Mouse (Mus musculus): ENCODE measurements around the gene Gm16867.
"Not testable (repeated sequence)": the region's sequence is repeated elsewhere in the genome, so short reads cannot be mapped to it uniquely, and the experiment has no call there.

The Gm16867 gene

DNA sequence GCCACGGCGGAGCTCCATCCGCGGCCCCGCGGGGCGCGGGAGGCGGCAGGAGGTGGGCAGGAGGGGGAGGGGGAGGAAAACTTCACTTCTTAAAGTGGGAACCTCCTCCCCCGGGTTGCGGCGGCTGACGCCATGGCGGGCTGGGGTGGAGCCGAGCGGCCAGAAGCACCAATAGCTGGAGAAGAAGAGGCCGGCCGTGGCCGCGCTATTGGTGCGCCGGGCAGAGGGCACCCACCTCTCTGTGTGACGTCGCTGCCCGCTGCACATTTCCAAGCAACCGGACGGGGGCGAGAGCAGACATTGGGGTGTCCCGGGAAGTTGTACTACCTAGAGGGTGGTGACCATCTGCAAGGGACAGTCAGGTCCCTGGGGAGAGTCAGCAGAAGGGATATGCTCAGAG lies at the start of gene Gm16867:
Gene Gm16867, minus strand, starts transcription at position 189 of the 400 bp plus-strand sequence.
- not testable (repeated sequence) for DNase-seq (ENCODE audit: extremely low spot score)

DNA sequence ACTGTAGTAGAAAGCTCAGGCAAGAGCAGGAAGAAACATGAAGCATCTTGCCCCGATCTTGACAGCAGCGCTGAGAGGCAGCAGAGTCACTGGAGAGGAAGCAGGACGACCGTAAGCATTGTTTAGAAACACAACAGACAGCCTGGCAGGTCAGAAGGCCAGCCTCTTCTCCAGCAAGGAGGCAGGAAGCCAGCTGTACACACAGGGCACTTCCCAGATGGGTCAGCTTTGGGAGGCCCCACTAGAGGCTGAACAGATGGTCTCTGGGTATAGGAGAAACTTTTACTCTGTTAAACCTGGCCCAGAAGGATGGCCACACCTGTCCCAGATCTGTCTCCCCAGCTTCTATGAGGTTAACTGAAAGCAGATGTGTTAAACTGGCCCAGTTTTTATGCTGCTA lies 44.1 kb upstream of the Gm16867 start:
- not testable (repeated sequence) for DNase-seq (ENCODE audit: extremely low spot score)

DNA sequence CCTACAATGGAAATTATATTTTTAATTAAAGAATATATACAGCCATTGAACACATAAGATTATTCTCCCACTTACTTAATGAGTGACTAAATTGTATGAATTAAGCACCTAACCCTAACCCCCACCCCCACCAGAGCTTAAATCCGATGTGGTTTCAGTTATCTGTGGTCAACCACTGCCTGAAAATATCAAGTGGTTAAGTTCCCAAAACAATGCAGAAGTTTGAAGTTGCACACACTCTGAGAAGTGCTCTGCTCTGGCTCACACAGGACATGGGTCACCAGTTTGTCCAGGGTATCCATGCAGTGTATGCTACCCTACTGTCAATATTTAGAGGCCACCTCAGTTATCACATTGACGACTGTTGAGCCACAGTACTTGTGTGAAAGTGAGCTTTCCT lies 41.9 kb upstream of the Gm16867 start:
- not testable (repeated sequence) for DNase-seq (ENCODE audit: extremely low spot score)

DNA sequence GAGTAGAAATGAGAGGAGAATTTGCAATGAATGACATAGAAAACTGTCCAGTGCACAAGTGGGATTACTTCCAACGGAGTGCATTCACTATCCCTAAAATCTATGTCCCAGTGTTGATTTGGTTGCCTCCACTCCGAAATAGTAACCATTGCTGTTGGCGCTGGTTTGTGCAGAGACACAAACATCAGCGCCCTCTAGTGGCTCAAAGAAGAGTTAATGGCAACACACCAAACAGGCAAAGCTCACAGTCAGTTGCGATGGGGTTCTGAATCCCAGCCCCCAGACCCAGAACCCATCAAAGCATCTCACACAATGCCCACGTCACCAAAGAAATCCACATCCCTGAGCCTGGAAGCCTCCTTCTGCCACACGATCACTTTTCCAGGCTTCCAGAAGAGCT lies 40.9 kb upstream of the Gm16867 start:
- DNase-seq (ENCODE audit: extremely low spot score): not testable (repeated sequence)

DNA sequence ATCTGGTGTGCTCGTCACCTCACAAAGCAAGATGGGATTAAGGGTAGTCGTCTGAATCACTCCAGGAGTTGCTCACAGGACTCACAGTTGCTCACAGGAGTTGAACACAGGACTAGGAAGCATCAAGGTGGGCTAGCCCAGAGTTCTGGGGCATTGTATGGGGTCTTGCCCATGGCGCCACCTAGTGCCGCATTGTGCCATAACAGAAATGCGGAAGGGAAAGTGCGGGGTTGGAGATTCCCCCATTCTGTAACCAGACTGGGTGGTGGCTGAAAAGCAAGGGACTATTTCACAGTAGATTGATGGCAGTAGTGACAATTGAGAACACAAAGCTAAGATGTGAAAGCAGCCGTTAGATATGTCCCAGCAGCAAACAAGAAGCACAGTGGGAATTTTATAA lies 39.5 kb upstream of the Gm16867 start:
- DNase-seq (ENCODE audit: extremely low spot score): not testable (repeated sequence)

DNA sequence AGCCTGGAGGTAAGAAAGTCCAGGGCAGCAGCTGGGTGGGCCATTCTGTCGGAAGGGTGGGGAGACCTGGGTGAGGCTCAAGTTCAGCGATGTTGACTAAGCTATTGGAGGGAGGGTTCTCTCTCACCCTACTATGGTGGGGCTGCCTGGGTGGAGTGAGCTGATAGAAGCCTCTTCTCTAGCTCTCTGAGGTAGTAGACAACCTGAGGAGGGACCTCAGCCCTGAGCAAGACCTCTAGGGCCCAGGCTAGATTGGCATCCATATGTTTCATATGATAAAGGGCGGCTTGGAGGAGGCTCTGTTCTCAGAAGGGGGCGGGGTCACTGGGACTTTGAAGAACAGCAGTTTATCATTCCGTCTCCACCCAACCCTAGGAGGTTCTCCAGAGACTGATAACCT lies 37.0 kb upstream of the Gm16867 start:
- not testable (repeated sequence) for DNase-seq (ENCODE audit: extremely low spot score)

DNA sequence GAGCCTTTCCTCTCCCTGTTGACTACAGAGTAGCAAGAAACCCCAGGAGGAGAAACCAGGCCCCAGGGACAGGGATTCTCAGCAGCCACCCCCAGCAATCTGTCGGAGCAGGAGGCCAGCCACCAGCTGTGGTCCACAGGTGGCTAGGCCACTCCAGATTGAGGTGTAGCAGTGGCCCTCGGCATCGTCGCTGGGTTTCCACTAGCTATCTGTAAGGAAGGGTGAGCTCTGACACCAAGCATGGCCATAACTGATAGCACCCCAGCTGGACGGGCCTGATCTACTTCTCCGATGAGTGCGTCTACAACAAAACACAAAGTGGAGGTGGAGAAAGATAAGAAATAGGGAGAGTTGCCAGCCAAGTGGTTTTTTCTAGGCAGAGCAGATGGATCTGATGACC lies 33.4 kb upstream of the Gm16867 start:
- not testable (repeated sequence) for DNase-seq (ENCODE audit: extremely low spot score)

DNA sequence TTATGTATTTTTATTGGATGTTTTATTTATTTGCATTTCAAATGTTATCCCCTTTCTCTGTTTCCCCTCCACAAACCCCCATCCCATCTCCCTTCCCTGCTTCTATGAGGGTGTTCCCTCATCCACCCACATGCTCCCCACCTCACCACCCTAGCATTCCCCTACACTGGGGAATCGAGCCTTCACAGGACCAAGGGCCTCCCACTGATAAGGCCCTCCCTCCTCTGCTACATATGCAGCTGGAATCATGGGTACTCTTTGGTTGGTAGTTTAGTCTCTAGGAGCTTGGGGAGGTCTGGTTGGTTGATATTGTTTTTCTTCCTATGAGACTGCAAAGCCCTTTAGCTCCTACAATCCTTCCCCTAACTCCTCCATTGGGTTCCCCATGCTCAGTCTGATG lies 23.0 kb upstream of the Gm16867 start:
- not testable (repeated sequence) for DNase-seq (ENCODE audit: extremely low spot score)

DNA sequence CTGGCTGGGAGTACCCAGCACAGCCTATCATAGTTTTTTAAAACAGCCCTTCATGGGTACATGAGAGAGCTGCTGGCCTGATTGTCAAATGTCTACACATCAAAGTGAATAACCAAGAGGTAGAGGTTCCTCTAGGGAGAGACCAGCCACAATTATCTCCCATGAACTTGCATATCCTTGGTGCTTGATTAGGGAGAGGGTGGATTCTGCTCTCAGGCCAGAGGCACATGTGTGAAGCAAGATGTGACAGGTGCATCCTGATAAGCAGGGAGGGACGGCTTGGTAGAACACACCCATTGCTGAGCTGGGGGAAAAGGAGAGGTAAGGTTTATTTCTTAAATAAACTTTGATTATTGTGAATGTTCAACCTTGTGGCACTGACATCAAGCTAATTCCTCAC lies 19.8 kb upstream of the Gm16867 start:
- DNase-seq (ENCODE audit: extremely low spot score): not testable (repeated sequence)

DNA sequence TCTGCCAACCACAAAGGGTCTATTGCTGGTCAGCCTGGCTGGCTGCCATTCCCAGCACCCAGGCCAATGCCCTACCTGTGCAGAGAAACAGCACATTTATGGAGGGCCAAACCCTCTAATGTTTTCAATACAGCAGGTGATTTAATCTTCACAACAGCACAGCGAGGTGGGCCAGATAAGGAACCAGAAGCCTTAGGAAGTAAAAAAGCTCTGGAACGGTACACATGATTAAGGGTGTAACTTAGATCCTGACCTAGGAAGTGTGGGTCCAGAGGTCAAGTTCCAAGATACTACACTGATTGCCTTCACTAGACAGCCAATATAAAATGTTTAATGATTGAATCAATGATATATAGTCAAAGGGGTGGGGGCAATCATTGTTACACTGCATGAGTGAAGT lies 17.6 kb upstream of the Gm16867 start:
- not testable (repeated sequence) for DNase-seq (ENCODE audit: extremely low spot score)

DNA sequence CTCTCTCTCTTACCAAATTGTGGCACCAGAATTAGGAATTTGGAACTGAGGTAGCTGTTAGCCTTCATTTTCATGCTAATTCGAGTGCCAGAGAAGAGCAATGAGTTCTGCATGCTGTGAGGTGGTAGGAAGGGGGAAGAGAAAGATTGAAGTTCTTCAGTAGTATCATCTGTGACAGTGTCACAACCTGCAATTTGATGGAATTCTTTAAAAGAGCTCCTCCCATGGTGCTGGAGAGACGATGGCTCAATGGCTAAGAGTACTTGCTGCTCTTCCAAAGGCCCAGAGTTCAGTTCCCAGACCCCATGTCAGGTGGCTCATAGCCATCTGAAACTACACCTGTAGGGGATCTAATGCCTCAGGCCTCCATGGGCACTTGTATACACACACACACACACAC lies 9.3 kb upstream of the Gm16867 start, which contains the start of gene Gm27179:
Gene Gm27179, minus strand, starts transcription at position 101 of the 400 bp plus-strand sequence.
- DNase-seq (ENCODE audit: extremely low spot score): not testable (repeated sequence)

DNA sequence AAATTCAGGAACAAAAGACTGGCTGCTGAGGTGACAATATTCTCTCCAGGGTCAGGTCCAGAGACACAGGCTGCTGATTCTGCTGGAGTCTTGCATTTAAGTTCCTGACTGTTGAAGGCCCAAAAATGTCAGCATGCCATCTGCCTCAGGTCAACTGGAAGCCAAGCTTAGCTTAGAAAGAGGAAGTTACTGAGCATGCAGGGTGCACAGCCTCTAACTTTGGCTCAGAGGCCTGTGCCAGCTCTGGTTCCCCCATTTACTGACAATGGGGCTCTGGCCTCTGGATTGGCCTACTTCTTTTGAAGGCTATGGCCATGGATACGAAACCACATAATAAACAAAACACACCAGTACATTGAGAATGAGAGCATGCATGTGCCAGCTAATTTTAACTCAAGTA lies 3.8 kb upstream of the Gm16867 start:
- DNase-seq (ENCODE audit: extremely low spot score): not testable (repeated sequence)

DNA sequence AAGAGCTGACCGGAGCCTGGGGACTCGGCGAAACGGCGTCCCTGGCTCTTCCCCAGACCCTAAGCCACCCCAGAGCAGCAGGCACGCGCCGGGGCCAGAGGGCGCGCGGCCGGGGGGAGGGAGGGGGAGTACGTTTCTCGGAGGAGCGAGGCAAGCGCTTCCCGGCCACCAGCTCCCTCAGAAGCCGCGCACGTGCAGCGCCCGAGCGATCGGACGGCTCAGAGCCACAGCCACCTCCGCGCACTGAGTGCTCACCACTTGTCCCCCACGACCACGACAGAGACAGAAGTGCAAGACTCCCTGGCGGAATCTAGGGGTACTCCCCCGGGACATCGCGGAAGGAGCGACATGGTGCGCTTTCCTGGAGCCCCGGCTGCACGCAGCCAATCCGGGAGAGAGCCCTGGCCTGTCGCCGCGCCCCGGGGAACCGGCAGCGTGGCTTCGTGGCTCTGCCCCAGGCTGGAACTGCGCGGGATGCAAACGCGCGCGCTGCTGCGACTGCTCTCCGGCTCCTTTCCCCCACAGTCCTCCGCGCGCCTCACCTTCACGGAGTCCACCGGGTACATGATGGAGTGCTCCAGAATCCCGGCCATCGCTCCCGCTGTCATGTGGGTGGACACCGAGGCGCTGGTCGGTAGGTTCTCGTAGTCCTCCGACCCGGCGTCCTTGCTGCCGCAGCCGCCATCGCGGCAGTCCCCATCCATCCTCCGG lies 567 bp downstream of the Gm16867 start:
- DNase-seq (ENCODE audit: extremely low spot score): not testable (repeated sequence)

DNA sequence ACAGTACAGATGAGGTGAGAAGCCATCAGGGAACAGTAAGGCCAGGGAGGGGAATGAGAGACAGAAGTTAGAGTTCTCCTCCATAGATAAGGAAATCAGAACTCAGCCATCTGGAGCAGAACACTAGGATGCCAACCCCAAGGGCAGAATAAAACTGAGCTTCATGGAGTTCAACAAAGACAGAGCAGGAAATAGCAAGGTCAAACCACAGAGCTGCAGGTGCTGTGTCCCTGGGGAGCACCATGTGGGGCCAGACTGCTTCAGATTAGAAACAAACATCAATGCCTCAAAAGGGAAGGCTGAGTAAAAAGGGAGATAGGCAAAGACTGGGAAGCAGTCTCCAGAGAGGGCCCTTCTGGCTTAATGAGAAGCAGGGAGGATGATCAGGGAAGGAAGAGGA lies 6.9 kb downstream of the Gm16867 start:
- DNase-seq (ENCODE audit: extremely low spot score): not testable (repeated sequence)

DNA sequence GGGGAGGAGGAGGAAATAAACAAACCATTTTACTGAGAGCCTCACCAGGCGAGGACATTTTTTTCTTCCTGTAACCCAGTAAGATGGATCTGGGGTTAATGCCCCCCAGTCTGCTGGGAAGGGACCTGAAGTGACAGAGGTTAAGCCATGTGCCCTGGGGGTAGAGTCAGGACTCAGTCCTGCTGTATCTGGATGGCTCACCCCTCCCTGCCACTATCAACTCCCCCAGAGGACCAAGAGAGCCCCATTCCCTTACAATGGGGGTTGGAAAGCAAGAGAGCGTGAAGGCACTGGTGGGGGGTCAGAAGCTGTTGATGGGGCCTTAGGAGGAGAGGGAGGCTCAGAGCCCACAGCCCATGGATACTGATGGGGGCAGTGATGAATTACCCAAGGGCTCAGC lies 8.2 kb downstream of the Gm16867 start:
- DNase-seq (ENCODE audit: extremely low spot score): not testable (repeated sequence)

DNA sequence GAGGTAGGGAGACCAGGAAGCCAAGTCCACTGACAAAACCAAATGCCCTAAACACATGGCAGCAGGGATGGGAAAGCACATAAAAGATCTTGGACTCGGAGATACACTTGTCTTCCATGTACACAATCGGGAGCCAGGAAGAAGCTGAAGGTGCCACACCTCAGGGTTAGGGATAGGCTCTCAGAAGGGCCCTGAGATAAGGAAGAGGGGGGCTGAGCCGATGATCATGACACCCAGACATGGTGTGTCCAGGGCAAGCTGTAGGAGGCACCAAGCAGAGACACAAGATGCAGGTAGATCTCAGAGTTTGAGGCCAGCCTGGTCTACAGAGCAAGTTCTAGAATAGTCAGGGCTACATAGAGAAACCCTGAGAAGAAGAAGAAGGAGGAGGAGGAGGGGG lies 8.6 kb downstream of the Gm16867 start:
- not testable (repeated sequence) for DNase-seq (ENCODE audit: extremely low spot score)

DNA sequence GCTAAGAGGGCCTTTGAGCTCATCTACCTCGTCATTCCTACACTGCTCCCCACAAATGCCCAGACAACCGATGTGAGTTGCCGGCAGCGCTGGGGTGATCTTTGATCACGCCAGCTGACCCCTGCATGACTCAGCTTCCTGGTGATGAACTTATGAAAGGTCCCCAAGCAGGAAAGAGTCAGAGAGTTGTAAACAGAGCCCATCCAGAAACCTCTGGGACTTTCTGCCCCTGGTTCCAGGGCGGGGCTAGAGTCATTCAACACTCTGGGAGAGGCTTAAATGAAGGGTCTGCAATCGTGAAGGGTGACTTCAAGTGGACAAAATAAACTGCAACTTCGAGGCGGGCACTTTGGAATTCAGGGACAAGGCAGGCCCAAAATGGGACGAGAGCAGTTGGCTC lies 15.2 kb downstream of the Gm16867 start:
- DNase-seq (ENCODE audit: extremely low spot score): not testable (repeated sequence)

DNA sequence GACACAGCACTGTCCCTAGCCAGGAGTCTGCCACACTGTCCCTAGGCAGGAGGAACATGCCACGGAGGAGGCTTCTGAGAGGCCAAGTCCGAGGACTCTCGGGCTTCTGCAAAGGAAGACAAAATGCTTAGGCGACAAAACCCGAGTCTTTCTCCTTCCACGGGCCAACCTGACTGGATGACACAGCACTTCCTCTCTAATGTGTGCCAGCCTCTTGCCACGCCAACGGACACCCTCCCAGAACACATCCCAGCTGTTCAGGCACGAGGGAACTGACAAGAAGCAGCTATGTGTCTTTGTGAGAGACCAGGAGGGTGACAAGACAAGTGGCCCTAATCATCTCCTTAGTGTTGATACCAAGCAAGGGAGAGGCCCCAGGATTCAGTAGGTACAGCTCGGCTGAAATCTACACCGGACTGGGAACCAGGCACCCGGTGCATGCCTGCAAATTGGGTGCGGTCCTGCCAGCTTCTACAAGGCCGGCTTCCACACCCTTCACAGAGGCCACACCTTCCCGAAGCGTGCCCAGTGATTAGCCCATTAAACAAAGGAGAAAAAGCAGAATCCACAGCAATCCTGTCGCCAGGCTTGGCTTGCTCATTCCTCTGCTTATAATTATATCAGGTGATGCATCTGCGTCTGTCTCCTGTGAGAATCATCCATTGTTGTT lies 17.6 kb downstream of the Gm16867 start:
- not testable (repeated sequence) for DNase-seq (ENCODE audit: extremely low spot score)

DNA sequence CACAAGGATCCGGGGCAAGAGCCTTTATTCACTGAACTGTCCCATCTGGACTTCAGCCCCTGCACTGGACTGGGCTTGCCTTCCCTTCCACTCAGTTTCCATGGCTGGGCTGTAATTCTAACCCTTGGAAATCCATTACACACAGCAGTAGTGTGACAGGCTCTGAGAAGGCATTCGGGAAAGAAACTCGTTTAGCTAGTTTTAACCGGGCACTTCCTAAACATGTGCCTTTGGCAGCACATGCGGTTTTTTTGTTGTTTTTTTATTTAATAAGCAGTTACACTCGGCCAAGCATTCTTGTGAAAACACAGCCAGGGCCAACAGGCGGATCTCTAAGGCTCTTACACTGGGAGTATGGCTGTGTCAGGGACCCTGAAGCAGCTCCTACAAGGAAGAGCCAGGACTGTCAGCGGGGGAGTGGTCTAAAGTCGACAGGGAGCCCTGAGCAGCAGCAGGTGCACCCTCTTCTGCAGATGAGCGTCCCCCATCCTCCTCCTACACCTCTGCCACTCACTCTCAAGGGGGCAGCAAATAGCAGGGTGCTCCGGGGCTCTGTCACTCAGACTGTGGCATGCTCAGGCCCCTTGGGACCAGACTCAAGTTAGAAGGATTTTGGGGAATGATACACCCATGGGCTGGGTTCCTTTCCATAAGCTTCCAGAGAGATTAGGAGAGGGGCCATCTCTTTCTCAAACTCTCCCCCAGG lies 29.1 kb downstream of the Gm16867 start:
- DNase-seq (ENCODE audit: extremely low spot score): not testable (repeated sequence)

DNA sequence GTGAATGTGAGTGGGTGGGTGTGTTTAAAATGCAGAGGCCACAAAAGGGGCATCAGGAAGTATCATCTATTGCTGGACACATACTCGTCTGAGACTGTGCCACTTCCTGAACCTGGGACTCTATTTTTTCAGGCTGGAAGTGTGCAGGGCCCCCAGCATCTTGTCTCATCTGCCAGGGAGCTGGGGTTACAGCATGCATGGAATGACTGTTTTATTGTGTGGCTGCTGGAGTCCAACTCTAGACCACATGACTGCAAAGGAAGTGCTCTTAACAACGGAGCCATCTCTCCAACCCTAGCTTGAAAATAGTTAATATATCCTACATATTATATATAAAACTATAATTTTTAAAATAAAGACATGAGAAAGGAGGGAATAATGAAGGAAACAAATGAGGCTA lies 29.8 kb downstream of the Gm16867 start:
- not testable (repeated sequence) for DNase-seq (ENCODE audit: extremely low spot score)

DNA sequence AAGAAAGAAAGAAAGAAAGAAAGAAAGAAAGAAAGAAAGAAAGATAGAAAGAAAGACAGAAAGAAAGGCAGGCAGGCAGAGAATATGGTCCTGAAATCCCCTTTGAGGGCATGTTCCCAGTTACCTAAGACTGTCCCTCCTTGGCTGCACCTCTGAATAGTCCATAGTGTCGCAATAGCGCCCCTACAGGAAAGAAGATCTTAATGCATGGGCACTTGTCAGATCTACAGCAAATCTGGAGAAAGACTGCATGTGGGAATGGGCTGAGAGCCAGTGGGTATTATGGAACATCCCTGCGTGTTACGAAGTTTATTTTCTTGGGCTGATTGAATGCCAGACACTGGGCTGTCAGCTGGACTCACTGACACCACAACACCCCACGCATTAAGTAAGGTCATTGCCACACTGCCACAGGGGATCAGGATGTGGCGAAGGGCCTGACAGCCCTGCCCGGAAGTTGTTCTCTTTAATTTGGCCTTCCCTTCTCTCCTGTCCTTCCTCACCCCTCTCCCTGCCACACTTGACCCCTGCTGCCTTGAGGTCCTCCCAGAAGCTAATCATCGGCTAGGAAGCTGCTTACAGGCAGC lies 32.9 kb downstream of the Gm16867 start:
- not testable (repeated sequence) for DNase-seq (ENCODE audit: extremely low spot score)
